Mouse (Mus musculus) retina, postnatal 7 days (tissue): ENCODE measurements around the gene Tmem63a.
"Not testable (repeated sequence)": the region's sequence is repeated elsewhere in the genome, so short reads cannot be mapped to it uniquely, and the experiment has no call there.

Experiments used
- DNase-seq: peaks from one replicate; pipeline ENCODE4 v3.0.0-alpha.2; 2012; ENCODE audit warnings: low read depth, low spot score

Gene Tmem63a

GRCm38 (mm10) chr1:180926286-180926685 is 15.9 kb upstream of the Tmem63a start:
- no peak for DNase-seq

DNA sequence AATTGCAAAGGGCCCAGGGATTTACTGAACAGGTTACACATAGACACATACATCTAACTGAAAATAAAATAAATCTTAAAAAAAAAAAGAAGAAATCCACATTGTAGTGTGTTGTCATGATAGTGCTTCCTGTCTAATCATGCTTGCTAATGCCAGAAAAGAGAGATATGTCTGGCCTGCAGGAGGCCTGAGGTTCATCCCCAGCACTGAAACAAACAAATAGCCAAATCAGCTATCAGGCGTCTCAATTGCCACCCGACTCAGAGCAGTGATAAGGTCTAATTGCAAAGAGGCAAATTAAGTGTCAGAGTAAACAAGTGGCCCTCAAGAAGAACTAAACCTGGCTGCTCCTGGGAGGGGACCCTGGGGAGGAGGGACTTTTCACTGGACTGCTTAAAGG is 12.5 kb upstream of the Tmem63a start:
- no peak for DNase-seq

GRCm38 (mm10) chr1:180931106-180931505 is 11.0 kb upstream of the Tmem63a start:
- DNase-seq, result no peak

GRCm38 (mm10) chr1:180933659-180934058 is 8.5 kb upstream of the Tmem63a start:
- DNase-seq, result no peak

DNA sequence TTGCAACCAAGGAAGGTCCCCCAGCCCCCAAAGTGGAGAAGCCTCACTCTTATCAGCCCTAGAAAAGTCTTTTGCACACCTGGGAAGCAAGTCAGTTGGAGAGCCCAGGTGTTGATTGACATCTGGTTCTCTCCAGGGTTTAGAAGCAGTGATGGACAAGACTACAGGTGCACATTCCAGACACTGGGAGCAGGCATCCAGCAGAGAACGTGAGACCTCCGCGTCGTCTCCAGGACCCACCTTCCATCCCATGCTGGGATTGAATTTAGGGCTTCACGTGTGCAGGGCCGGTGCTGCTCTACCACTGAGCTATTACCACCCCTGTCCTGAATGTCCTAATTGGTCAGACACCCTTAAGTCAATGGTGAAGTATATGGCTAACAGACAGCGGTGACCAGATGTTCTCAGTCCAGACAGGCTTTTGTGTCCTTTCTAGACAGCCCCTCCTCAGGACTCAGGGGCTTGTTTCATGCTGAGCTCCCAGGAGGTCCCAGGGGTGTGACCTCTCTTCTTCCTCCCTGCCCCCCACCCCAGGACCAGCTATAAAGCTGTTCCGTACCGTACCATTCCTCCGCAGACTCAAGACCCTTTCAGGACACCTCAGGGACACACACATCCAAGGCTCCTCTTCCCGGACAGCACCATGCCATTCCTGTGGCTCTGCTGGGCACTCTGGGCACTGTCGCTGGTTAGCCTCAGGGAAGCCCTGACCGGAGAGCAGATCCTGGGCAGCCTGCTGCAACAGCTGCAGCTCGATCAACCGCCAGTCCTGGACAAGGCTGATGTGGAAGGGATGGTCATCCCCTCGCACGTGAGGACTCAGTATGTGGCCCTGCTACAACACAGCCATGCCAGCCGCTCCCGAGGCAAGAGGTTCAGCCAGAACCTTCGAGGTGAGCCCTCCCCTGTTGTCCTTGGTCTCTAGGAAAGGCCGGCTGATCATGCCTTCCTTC is 7.4 kb upstream of the Tmem63a start, which contains the start of gene Lefty1:
Gene Lefty1, plus strand, starts transcription at position 556 of the 953 bp plus-strand sequence.
- no peak for DNase-seq

GRCm38 (mm10) chr1:180936610-180937398 is 5.3 kb upstream of the Tmem63a start:
- not testable (repeated sequence) for DNase-seq

DNA sequence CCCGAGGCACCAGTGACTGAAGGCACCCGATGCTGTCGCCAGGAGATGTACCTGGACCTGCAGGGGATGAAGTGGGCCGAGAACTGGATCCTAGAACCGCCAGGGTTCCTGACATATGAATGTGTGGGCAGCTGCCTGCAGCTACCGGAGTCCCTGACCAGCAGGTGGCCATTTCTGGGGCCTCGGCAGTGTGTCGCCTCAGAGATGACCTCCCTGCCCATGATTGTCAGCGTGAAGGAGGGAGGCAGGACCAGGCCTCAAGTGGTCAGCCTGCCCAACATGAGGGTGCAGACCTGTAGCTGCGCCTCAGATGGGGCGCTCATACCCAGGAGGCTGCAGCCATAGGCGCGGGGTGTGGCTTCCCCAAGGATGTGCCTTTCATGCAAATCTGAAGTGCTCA is 4.5 kb upstream of the Tmem63a start:
- DNase-seq, result not testable (repeated sequence)

- DNase-seq, result not testable (repeated sequence)
Observed at GRCm38 (mm10) chr1:180938781-180939180, 3.4 kb upstream of the Tmem63a start.

DNA sequence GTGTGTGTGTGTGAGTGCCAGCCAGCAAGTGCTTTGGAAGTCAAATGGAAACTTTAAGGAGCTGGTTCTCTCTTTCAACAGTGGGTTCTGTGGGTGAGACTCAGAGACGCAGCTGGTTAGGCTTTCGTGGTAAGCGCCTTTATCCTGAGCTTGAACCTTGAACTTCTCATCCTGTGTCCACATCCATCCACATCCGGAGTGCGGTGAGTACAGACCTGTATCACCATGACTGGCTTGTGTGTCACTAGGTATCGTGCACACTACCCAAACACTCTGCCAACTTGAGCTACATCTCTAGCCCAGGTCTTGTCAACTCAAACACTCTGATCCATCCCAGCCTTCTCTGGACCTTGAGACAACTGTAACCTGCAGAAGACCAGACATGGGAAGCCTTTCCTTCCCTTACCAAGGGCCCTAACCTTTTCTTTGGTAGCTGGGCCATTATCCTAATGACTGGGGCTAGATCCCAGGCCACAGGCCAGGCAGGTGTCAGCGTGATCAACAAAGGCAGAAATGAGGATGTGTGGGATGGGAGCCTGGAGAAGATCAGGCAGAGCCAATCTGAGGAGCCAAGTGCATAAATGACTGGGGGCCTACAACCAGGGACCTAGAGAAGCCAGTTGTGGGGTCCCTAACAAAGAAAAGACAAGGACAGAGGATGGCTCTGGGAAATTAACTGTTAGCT is 1.2 kb upstream of the Tmem63a start:
- DNase-seq, result no peak

GRCm38 (mm10) chr1:180941726-180942125 is 418 bp upstream of the Tmem63a start:
- no peak for DNase-seq

GRCm38 (mm10) chr1:180943032-180943644 is 994 bp downstream of the Tmem63a start:
- no peak for DNase-seq

DNA sequence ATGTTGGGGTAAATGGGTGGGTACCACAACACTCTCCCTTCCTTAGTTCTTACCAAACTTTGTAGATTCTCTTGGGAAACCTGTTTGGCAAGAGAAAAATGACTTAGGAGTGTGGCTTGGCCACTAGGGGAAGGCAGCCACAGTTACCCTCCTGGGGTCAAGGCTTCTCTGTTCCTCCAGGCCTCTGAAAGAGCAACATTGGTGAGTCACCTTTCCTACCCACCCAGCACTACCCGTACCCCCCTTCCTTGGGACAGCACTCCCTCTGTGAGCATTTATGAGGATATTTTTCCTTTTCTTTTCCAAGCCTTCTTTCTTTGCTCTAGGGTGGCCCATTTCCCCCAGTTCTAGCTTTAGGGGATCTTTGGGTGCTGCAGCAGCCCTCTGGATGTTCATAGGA is 1.8 kb downstream of the Tmem63a start:
- DNase-seq, result no peak

GRCm38 (mm10) chr1:180944553-180944952 is 2.4 kb downstream of the Tmem63a start:
- DNase-seq, result no peak

- no peak for DNase-seq
Observed at GRCm38 (mm10) chr1:180945001-180945980, 3.1 kb downstream of the Tmem63a start.

DNA sequence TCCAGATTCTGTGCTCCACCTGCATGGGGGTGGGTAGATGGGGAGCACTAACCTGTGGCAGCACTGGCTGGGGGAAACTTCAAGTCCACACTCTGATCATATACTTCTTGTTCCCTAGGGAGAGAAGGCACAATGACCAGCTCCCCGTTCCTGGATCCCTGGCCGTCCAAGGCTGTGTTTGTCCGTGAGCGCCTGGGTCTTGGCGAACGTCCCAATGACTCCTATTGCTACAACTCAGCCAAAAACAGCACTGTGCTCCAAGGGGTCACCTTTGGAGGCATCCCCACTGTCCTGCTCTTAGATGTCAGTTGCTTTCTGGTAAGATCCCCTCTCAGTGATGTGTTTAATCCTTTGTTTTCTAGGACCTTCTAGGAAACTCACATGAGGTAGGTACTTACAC is 4.3 kb downstream of the Tmem63a start:
- DNase-seq, result no peak

DNA sequence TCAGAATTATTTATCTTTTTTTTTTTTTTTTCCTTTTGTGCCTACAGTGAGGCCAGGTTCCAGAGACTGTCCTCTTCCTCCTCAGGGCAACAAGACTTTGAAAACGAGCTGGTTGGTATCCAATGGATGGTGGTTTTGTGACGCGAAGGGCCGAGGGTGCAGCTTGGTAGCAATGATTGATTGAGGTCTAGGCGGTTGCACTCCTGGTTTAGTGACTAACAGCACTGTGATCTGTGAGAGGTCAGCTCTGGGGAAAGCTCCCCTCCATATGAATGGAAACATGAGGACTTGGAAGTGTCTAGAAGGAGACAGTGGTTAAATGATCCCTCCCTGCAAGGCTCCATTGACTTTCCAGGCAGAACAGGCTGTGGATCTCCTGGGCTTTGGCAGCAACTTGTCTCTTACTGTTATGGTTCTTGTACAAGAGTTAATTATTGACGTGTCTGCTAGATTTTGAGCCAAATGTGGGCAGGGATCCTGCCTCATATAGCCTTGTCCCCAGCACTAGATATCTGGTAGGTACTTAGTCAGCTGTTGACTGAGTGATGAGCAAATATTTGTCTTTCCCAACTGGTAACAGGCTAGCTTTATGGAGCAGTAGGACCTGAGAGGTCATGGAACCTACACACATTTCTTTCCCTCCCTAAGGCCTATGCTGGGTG is 10.1 kb downstream of the Tmem63a start:
- DNase-seq, result no peak

DNA sequence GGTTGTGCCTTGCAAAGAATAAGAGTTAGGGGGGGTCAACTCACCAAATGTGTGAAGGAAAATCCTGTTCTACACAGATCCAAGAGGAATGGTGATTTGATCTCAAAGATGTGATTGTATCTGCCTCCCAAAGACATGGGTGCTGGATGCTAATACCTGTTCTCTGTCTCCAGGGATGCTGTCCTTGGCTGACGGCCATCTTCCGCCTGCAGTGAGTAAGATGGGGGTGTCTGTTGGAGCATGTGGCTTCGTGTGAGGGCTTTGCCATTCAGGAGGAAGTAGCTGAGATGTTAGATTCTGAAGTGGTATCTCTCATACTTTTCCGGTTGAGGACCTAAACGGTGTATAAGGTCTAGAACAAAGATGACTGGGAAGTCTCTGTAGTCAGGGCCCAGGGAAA is 10.7 kb downstream of the Tmem63a start:
- DNase-seq, result no peak

- no peak for DNase-seq
Observed at GRCm38 (mm10) chr1:180956401-180956800, 14.3 kb downstream of the Tmem63a start.

DNA sequence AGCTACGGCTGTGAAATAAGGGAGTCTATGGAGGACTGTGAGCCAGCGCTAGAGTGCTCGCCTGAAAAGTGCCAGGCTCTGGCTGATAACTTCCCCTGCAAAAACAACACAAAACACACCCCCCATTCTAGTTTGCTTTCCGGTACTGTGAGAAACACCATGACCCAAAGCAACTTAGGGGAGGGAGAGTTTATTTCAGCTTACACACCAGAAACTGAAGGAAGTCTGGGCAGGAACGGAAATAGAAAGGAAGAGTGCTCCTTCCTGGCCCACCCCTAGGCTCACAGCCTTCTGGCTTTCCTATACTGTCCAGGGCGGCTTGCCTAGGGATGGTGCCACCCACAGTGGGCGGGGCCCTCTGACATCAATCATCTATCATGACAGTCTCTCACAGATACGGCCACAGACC is 14.8 kb downstream of the Tmem63a start:
- no peak for DNase-seq

GRCm38 (mm10) chr1:180957989-180958388 is 15.8 kb downstream of the Tmem63a start:
- DNase-seq, result no peak
